8 mouse cellular contexts compared by ENCODE assay signal in genomic region chr11:58010930-58011329, GRCm38 (mm10). TPM values are rescaled to one million over a fixed set of nuclear protein-coding genes. Genes with fewer than 3 reads are reported as not detected.
DNase-seq lines count a peak whose midpoint lies in the region; ATAC-seq and TF ChIP-seq lines count a peak whose summit lies in the region.

No protein-coding gene starts in this region.

- H3K36me3 ChIP-seq in heart, embryonic 14.5 days (ENCODE audit: control insufficient read depth, insufficient read depth, low read length) = no peaks in the 10 kb centered on the region
- peaks cover 2 to 53% of the 10 kb centered on the region in 2 experiments; a peak in 3 of 4 replicates for H3K36me3 ChIP-seq in MEL (ENCODE audit: control insufficient read depth in 1 of 2, insufficient read depth in 2 of 2, low read length in 2 of 2)
- H3K36me3 ChIP-seq in hindbrain, embryonic 14.5 days (replicated peaks; ENCODE audit: control insufficient read depth, insufficient read depth) = no peaks in the 10 kb centered on the region
- no peaks in the 10 kb centered on the region for H3K36me3 ChIP-seq in midbrain, embryonic 13.5 days

- H3K4me2 ChIP-seq in heart, embryonic 14.5 days (ENCODE audit: low read length) = peak overlapping the region; percentile 94
- peak overlapping the region; percentile 84 for H3K4me2 ChIP-seq in hindbrain, embryonic 14.5 days (replicated peaks)
- peak overlapping the region; percentile 95 for H3K4me2 ChIP-seq in midbrain, embryonic 13.5 days (replicated peaks)

- no peaks in the 10 kb centered on the region for H3K9me3 ChIP-seq in heart, embryonic 14.5 days (ENCODE audit: control insufficient read depth, low read length)
- H3K9me3 ChIP-seq in MEL (replicated peaks; ENCODE audit: insufficient read depth, low read length) = no peaks in the 10 kb centered on the region
- no peaks in the 10 kb centered on the region for H3K9me3 ChIP-seq in hindbrain, embryonic 14.5 days (ENCODE audit: control insufficient read depth, low read length)
- H3K9me3 ChIP-seq in midbrain, embryonic 13.5 days = no peaks in the 10 kb centered on the region

- 0 out of 4 replicates have a peak, but pooled peaks of 1 of the 2 experiments have one; percentile 10 for TF ChIP-seq EP300 in MEL (IDR thresholded peaks at IDR 0.05; ENCODE audit: low read depth in 1 of 2, low read length in 2 of 2)

- peak overlapping the region in 1 of 2 experiments; percentile 97; a peak in 2 of 4 replicates for H3K4me3 ChIP-seq in heart, embryonic 14.5 days (ENCODE audit: control insufficient read depth in 1 of 2, insufficient read depth in 1 of 2, low read depth in 1 of 2, low read length in 2 of 2)
- H3K4me3 ChIP-seq in MEL (ENCODE audit: control insufficient read depth in 1 of 2, insufficient read depth in 1 of 2, low read depth in 2 of 2, low read length in 2 of 2) = peak overlapping the region; percentile 91 to 98
- peak overlapping the region; percentile 98; the same call in 1 of the 2 replicates for H3K4me3 ChIP-seq in hindbrain, embryonic 14.5 days (replicated peaks; ENCODE audit: low read length)
- H3K4me3 ChIP-seq in midbrain, embryonic 13.5 days (replicated peaks) = peak overlapping the region; percentile 97

- H3K27me3 ChIP-seq in heart, embryonic 14.5 days (ENCODE audit: control insufficient read depth, insufficient read depth, low read length) = no peaks in the 10 kb centered on the region
- H3K27me3 ChIP-seq in MEL (ENCODE audit: control insufficient read depth in 1 of 2, insufficient read depth in 2 of 2, low read length in 2 of 2) = no peaks in the 10 kb centered on the region
- no peaks in the 10 kb centered on the region for H3K27me3 ChIP-seq in hindbrain, embryonic 14.5 days (ENCODE audit: control insufficient read depth, insufficient read depth, low read length)
- H3K27me3 ChIP-seq in midbrain, embryonic 13.5 days = no peaks in the 10 kb centered on the region

- DNase-seq in heart, adult 8-10 months (ENCODE audit: low spot score) = no peak
- DNase-seq in MEL (ENCODE audit: low read depth, low spot score) = no peak
- DNase-seq in hindbrain, embryonic 14.5 days (ENCODE audit: low spot score) = no peak
- no peak for DNase-seq in cerebellum, adult 11 months
- no peak for DNase-seq in c-Kit-positive CD71-positive TER-119-positive erythroid progenitor cells, embryonic 14.5 days (ENCODE audit: low spot score)
- DNase-seq in cerebellum, postnatal 36 days = no peak

- TF ChIP-seq RAD21 in MEL (IDR thresholded peaks at IDR 0.05; ENCODE audit: low read depth, low read length) = no peak

- ATAC-seq in heart, embryonic 14.5 days (ENCODE audit: insufficient number of reproducible peaks, insufficient read depth, low FRiP score, low read depth) = no peak
- ATAC-seq in hindbrain, embryonic 14.5 days (ENCODE audit: low FRiP score) = no peak
- no peak for ATAC-seq in midbrain, embryonic 13.5 days

- H3K4me1 ChIP-seq in heart, embryonic 14.5 days (ENCODE audit: control insufficient read depth in 2 of 2, insufficient read depth in 2 of 2, low read length in 2 of 2) = peaks cover 5 to 28% of the 10 kb centered on the region in 2 experiments
- peaks cover 30 to 35% of the 10 kb centered on the region in 2 experiments for H3K4me1 ChIP-seq in MEL (ENCODE audit: control insufficient read depth in 1 of 2, insufficient read depth in 2 of 2, low read length in 2 of 2)
- peaks cover 31% of the 10 kb centered on the region for H3K4me1 ChIP-seq in hindbrain, embryonic 14.5 days (replicated peaks; ENCODE audit: control insufficient read depth, insufficient read depth, low read length)
- H3K4me1 ChIP-seq in midbrain, embryonic 13.5 days (replicated peaks) = peaks cover 30% of the 10 kb centered on the region

- 0 out of 4 replicates have a peak overlapping the region, but pooled peaks of 1 of the 2 experiments have one; percentile 17 for H3K27ac ChIP-seq in heart, embryonic 14.5 days (replicated peaks in 1 of 2; ENCODE audit: control insufficient read depth in 1 of 2, insufficient read depth in 1 of 2, low read depth in 2 of 2, low read length in 2 of 2)
- H3K27ac ChIP-seq in MEL (ENCODE audit: control insufficient read depth, low read depth, low read length) = no peak overlapping the region
- no peak overlapping the region for H3K27ac ChIP-seq in hindbrain, embryonic 14.5 days
- H3K27ac ChIP-seq in midbrain, embryonic 13.5 days = no peak overlapping the region

- H3K9ac ChIP-seq in heart, embryonic 14.5 days (ENCODE audit: low read length) = peak overlapping the region; percentile 97; the same call in 1 of the 2 replicates
- H3K9ac ChIP-seq in MEL (ENCODE audit: control insufficient read depth, low read depth, low read length, poor library complexity, severe bottlenecking) = peak overlapping the region; percentile 99
- 0 out of 2 replicates have a peak overlapping the region, but pooled peaks have one; percentile 24 for H3K9ac ChIP-seq in hindbrain, embryonic 14.5 days
- H3K9ac ChIP-seq in midbrain, embryonic 13.5 days (replicated peaks) = no peak overlapping the region

- 10% methylated on average over 1 of the region's 1 CpGs for WGBS in heart, embryonic 14.5 days
- 57% methylated on average over 1 of the region's 1 CpGs for WGBS in hindbrain, embryonic 14.5 days
- 31% methylated on average over 1 of the region's 1 CpGs for WGBS in midbrain, embryonic 13.5 days

- TF ChIP-seq POLR2A in MEL (IDR thresholded peaks at IDR 0.05; ENCODE audit: control insufficient read depth in 1 of 2, insufficient read depth in 1 of 2, low read depth in 1 of 2, low read length in 2 of 2, poor library complexity in 1 of 2) = no peak

- H3K79me2 ChIP-seq in MEL (ENCODE audit: control insufficient read depth, insufficient read depth, low read length, poor library complexity) = peaks cover 76% of the 10 kb centered on the region

- no peak for TF ChIP-seq CTCF in MEL (IDR thresholded peaks at IDR 0.05 in 2 of 3, conservative IDR thresholded peaks at IDR 0.05 in 1 of 3; ENCODE audit: control insufficient read depth in 1 of 3, insufficient read depth in 1 of 3, low read depth in 2 of 3, low read length in 3 of 3, poor library complexity in 1 of 3, severe bottlenecking in 1 of 3)

TF ChIP-seq in MEL, 35 proteins besides CTCF, POLR2A, EP300 and RAD21:
- TF ChIP-seq MAX (IDR thresholded peaks at IDR 0.05; ENCODE audit: low read length) (0 out of 2 replicates have a peak, but pooled peaks have one; percentile 3), NELFE (IDR thresholded peaks at IDR 0.05; ENCODE audit: low read depth, low read length) (0 out of 2 replicates have a peak, but pooled peaks have one; percentile 21), CHD1 (IDR thresholded peaks at IDR 0.05; ENCODE audit: low read depth, low read length) (0 out of 2 replicates have a peak, but pooled peaks have one; percentile 52), ZKSCAN1 (IDR thresholded peaks at IDR 0.05; ENCODE audit: low read depth, low read length) (no peak), MXI1 (IDR thresholded peaks at IDR 0.05; ENCODE audit: low read depth, low read length) (peak; percentile 8; the same call in 1 of the 2 replicates)

RNA-seq across cellular contexts. Expression of gene Larp1, which starts 2.1 kb away (rescaled TPM):
- polyA plus RNA-seq in heart, embryonic 14.5 days (2014; fragmentation: Nextera tagmentation; extraction: Ambion mirVana) = 17.8 and 18.4 TPM in 2 replicates
- 10 to 100 TPM; 61.6 to 70.0 (median 65.1) TPM for total RNA-seq in heart, adult 8-10 months (2022)
- 73.9 and 88.3 TPM in 2 replicates for total RNA-seq in MEL (2012; rRNA removed)
- polyA plus RNA-seq in MEL (2012; ENCODE audit: insufficient read depth in 1 of 2, insufficient read length in 2 of 2, low read depth in 1 of 2, low replicate concordance in 2 of 2, missing spikeins in 1 of 2) = 1,000 to 10,000 TPM in 1 of 2 experiments, 100 to 1,000 TPM in 1; 201 to 2,325 TPM
- polyA plus RNA-seq in hindbrain, embryonic 14.5 days (2014; fragmentation: Nextera tagmentation; extraction: Ambion mirVana) = 19.6 and 21.3 TPM in 2 replicates
- 15.8 TPM in 2 replicates for polyA plus RNA-seq in midbrain, embryonic 13.5 days (2015; fragmentation: Nextera tagmentation; extraction: Ambion mirVana)
